Mouse (Mus musculus): ENCODE data around the gene Crim1. TPM values are rescaled to one million over a fixed set of nuclear protein-coding genes. Genes with fewer than 3 reads are reported as not detected.

Crim1 gene
- polyA plus RNA-seq, 1 experiment, result 1.7 TPM

GRCm38 (mm10) chr17:78318810-78319209, 118.8 kb downstream of the Crim1 start:
- no peak overlapping the region for H3K27ac ChIP-seq (ENCODE audit: control insufficient read depth, insufficient read depth, low read depth, low read length, poor library complexity)
- no peak overlapping the region for H3K4me3 ChIP-seq (replicated peaks; ENCODE audit: control insufficient read depth, low read depth, low read length)
- no peak for TF ChIP-seq CTCF (IDR thresholded peaks at IDR 0.05; ENCODE audit: control insufficient read depth, insufficient read depth, low read length)
- 57% methylated on average over 3 of the region's 3 CpGs for WGBS
- no peaks in the 10 kb centered on the region for H3K4me1 ChIP-seq (ENCODE audit: control insufficient read depth, insufficient read depth, low read length)

- 87% methylated on average over 11 of the region's 11 CpGs for WGBS
- Histone ChIP-seq H3K4me1 (ENCODE audit: control insufficient read depth, insufficient read depth, low read length) (no peaks in the 10 kb centered on the region), H3K27ac (ENCODE audit: control insufficient read depth, insufficient read depth, low read depth, low read length, poor library complexity) (no peak overlapping the region), H3K4me3 (replicated peaks; ENCODE audit: control insufficient read depth, low read depth, low read length) (no peak overlapping the region)
- no peak for TF ChIP-seq CTCF (IDR thresholded peaks at IDR 0.05; ENCODE audit: control insufficient read depth, insufficient read depth, low read length)
- no peak for TF ChIP-seq POLR2A (IDR thresholded peaks at IDR 0.05; ENCODE audit: borderline replicate concordance, control insufficient read depth, low read depth, low read length)
Observed at GRCm38 (mm10) chr17:78321216-78321835, 121.3 kb downstream of the Crim1 start.

- no peak for TF ChIP-seq POLR2A (IDR thresholded peaks at IDR 0.05; ENCODE audit: borderline replicate concordance, control insufficient read depth, low read depth, low read length)
- no peak for TF ChIP-seq CTCF (IDR thresholded peaks at IDR 0.05; ENCODE audit: control insufficient read depth, insufficient read depth, low read length)
- H3K4me1 ChIP-seq (ENCODE audit: control insufficient read depth, insufficient read depth, low read length), result no peaks in the 10 kb centered on the region
- WGBS, result 81% methylated on average over 18 of the region's 18 CpGs
- H3K27ac ChIP-seq (ENCODE audit: control insufficient read depth, insufficient read depth, low read depth, low read length, poor library complexity), result no peak overlapping the region
- H3K4me3 ChIP-seq (replicated peaks; ENCODE audit: control insufficient read depth, low read depth, low read length), result no peak overlapping the region
Observed at GRCm38 (mm10) chr17:78322369-78323335, 122.6 kb downstream of the Crim1 start.

GRCm38 (mm10) chr17:78325761-78326332, 125.8 kb downstream of the Crim1 start:
- Histone ChIP-seq H3K27ac (ENCODE audit: control insufficient read depth, insufficient read depth, low read depth, low read length, poor library complexity) (no peak overlapping the region), H3K4me1 (ENCODE audit: control insufficient read depth, insufficient read depth, low read length) (no peaks in the 10 kb centered on the region), H3K4me3 (replicated peaks; ENCODE audit: control insufficient read depth, low read depth, low read length) (no peak overlapping the region)
- WGBS, result 82% methylated on average over 7 of the region's 7 CpGs
- TF ChIP-seq CTCF (IDR thresholded peaks at IDR 0.05; ENCODE audit: control insufficient read depth, insufficient read depth, low read length) (no peak), POLR2A (IDR thresholded peaks at IDR 0.05; ENCODE audit: borderline replicate concordance, control insufficient read depth, low read depth, low read length) (no peak)

- H3K4me3 ChIP-seq (replicated peaks; ENCODE audit: control insufficient read depth, low read depth, low read length), result no peak overlapping the region
- H3K27ac ChIP-seq (ENCODE audit: control insufficient read depth, insufficient read depth, low read depth, low read length, poor library complexity), result no peak overlapping the region
- 46% methylated on average over 2 of the region's 2 CpGs for WGBS
- no peak for TF ChIP-seq POLR2A (IDR thresholded peaks at IDR 0.05; ENCODE audit: borderline replicate concordance, control insufficient read depth, low read depth, low read length)
- H3K4me1 ChIP-seq (ENCODE audit: control insufficient read depth, insufficient read depth, low read length), result no peaks in the 10 kb centered on the region
Observed at GRCm38 (mm10) chr17:78326381-78326780, 126.3 kb downstream of the Crim1 start.

- no peaks in the 10 kb centered on the region for H3K4me1 ChIP-seq (ENCODE audit: control insufficient read depth, insufficient read depth, low read length)
- H3K27ac ChIP-seq (ENCODE audit: control insufficient read depth, insufficient read depth, low read depth, low read length, poor library complexity), result no peak overlapping the region
- no peak for TF ChIP-seq CTCF (IDR thresholded peaks at IDR 0.05; ENCODE audit: control insufficient read depth, insufficient read depth, low read length)
- no peak for TF ChIP-seq POLR2A (IDR thresholded peaks at IDR 0.05; ENCODE audit: borderline replicate concordance, control insufficient read depth, low read depth, low read length)
- H3K4me3 ChIP-seq (replicated peaks; ENCODE audit: control insufficient read depth, low read depth, low read length), result no peak overlapping the region
- WGBS, result 54% methylated on average over 4 of the region's 4 CpGs
Observed at GRCm38 (mm10) chr17:78327187-78327586, 127.1 kb downstream of the Crim1 start.

GRCm38 (mm10) chr17:78328287-78328686, 128.2 kb downstream of the Crim1 start:
- Histone ChIP-seq H3K4me1 (ENCODE audit: control insufficient read depth, insufficient read depth, low read length) (no peaks in the 10 kb centered on the region), H3K27ac (ENCODE audit: control insufficient read depth, insufficient read depth, low read depth, low read length, poor library complexity) (no peak overlapping the region), H3K4me3 (replicated peaks; ENCODE audit: control insufficient read depth, low read depth, low read length) (no peak overlapping the region)
- TF ChIP-seq POLR2A (IDR thresholded peaks at IDR 0.05; ENCODE audit: borderline replicate concordance, control insufficient read depth, low read depth, low read length), result no peak
- no peak for TF ChIP-seq CTCF (IDR thresholded peaks at IDR 0.05; ENCODE audit: control insufficient read depth, insufficient read depth, low read length)
- whole genome bisulfite sequencing, result 64% methylated on average over 3 of the region's 3 CpGs

- H3K4me1 ChIP-seq (ENCODE audit: control insufficient read depth, insufficient read depth, low read length), result no peaks in the 10 kb centered on the region
- WGBS, result 82% methylated on average over 8 of the region's 8 CpGs
- no peak overlapping the region for H3K27ac ChIP-seq (ENCODE audit: control insufficient read depth, insufficient read depth, low read depth, low read length, poor library complexity)
- TF ChIP-seq CTCF (IDR thresholded peaks at IDR 0.05; ENCODE audit: control insufficient read depth, insufficient read depth, low read length) (no peak), POLR2A (IDR thresholded peaks at IDR 0.05; ENCODE audit: borderline replicate concordance, control insufficient read depth, low read depth, low read length) (no peak)
- no peak overlapping the region for H3K4me3 ChIP-seq (replicated peaks; ENCODE audit: control insufficient read depth, low read depth, low read length)
Observed at GRCm38 (mm10) chr17:78331438-78331837, 131.4 kb downstream of the Crim1 start.
